Mouse (Mus musculus) yolk sac, embryonic 10.5 days (tissue): ENCODE data around the gene Tm9sf3.
"Not testable (repeated sequence)": the region's sequence is repeated elsewhere in the genome, so short reads cannot be mapped to it uniquely, and the experiment has no call there.

Experiments
- DNase-seq: peaks from one replicate; pipeline ENCODE4 v3.0.0-alpha.2; 2017; ENCODE audit warnings: low spot score

The Tm9sf3 gene

GRCm38 (mm10) chr19:41263630-41264295 lies at the start of gene Tm9sf3:
TSS of gene Tm9sf3 (minus strand) at chr19:41263997.
- DNase-seq: peak; percentile 87

GRCm38 (mm10) chr19:41312587-41312986 lies 48.8 kb upstream of the Tm9sf3 start:
- not testable (repeated sequence) for DNase-seq

- DNase-seq: no peak
Observed at GRCm38 (mm10) chr19:41312027-41312426, 48.2 kb upstream of the Tm9sf3 start.

- DNase-seq: peak; percentile 58
Observed at GRCm38 (mm10) chr19:41310971-41311703, 47.3 kb upstream of the Tm9sf3 start.

- DNase-seq: no peak
Observed at GRCm38 (mm10) chr19:41303933-41304332, 40.1 kb upstream of the Tm9sf3 start.

- no peak for DNase-seq
Observed at GRCm38 (mm10) chr19:41303433-41303832, 39.6 kb upstream of the Tm9sf3 start.

GRCm38 (mm10) chr19:41301856-41302255 lies 38.1 kb upstream of the Tm9sf3 start:
- peak; percentile 29 for DNase-seq

- DNase-seq: no peak
Observed at GRCm38 (mm10) chr19:41299446-41299845, 35.6 kb upstream of the Tm9sf3 start.

GRCm38 (mm10) chr19:41290952-41291619 lies 27.3 kb upstream of the Tm9sf3 start:
- no peak for DNase-seq

- DNase-seq: no peak
Observed at GRCm38 (mm10) chr19:41288568-41288967, 24.8 kb upstream of the Tm9sf3 start.

- DNase-seq: no peak
Observed at GRCm38 (mm10) chr19:41287224-41287623, 23.4 kb upstream of the Tm9sf3 start.

- DNase-seq: no peak
Observed at GRCm38 (mm10) chr19:41284515-41284914, 20.7 kb upstream of the Tm9sf3 start.

- DNase-seq: no peak
Observed at GRCm38 (mm10) chr19:41282718-41283117, 18.9 kb upstream of the Tm9sf3 start.

GRCm38 (mm10) chr19:41282216-41282615 lies 18.4 kb upstream of the Tm9sf3 start:
- no peak for DNase-seq

- no peak for DNase-seq
Observed at GRCm38 (mm10) chr19:41279724-41280244, 16.0 kb upstream of the Tm9sf3 start.

GRCm38 (mm10) chr19:41278606-41279005 lies 14.8 kb upstream of the Tm9sf3 start:
- DNase-seq: no peak

- DNase-seq: peak; percentile 40
Observed at GRCm38 (mm10) chr19:41275588-41275987, 11.8 kb upstream of the Tm9sf3 start.

GRCm38 (mm10) chr19:41270906-41271305 lies 7.1 kb upstream of the Tm9sf3 start:
- no peak for DNase-seq

- no peak for DNase-seq
Observed at GRCm38 (mm10) chr19:41270151-41270727, 6.4 kb upstream of the Tm9sf3 start.

GRCm38 (mm10) chr19:41266251-41266901 lies 2.6 kb upstream of the Tm9sf3 start:
- no peak for DNase-seq

- DNase-seq: no peak
Observed at GRCm38 (mm10) chr19:41264331-41264799, 568 bp upstream of the Tm9sf3 start.
